Comparison of ENCODE assay signal across 9 mouse cellular contexts in genomic region chr3:127763076-127763612, GRCm38 (mm10). TPM values are rescaled to one million over a fixed set of nuclear protein-coding genes. Genes with fewer than 3 reads are reported as not detected.
DNase-seq lines count a peak whose midpoint lies in the region; ATAC-seq lines count a peak whose summit lies in the region.
"Had no signal": no experiment of that assay in that cellular context is flagged by ENCODE, and none has a peak within 500 bp of the region (broad histone marks: within the 10 kb centered on the region; RNA-seq: fewer than 3 reads in every experiment).

No protein-coding gene starts in this region.

- H3K27me3 ChIP-seq in liver, embryonic 16.5 days (ENCODE audit: control insufficient read depth, insufficient read depth, low read depth, low read length), result no peaks in the 10 kb centered on the region

- DNase-seq in B cell, adult 2 months, result peak; percentile 92 to 93
- peak; percentile 79 for DNase-seq in R1 (ENCODE audit: low read depth, low spot score)
- DNase-seq in cerebellum, postnatal 25 days, result peak; percentile 58 to 84
- DNase-seq in gastrocnemius, adult 8-10 months (ENCODE audit: low spot score in 2 of 2), result peak; percentile 29 to 45
- DNase-seq in kidney, postnatal 25 days, result peak; percentile 83 to 86
- peak; percentile 91 for DNase-seq in retina, postnatal 1 day
- DNase-seq in thymus, postnatal 36 days, result peak; percentile 77 to 80

- H3K4me3 ChIP-seq in liver, embryonic 16.5 days (ENCODE audit: low read depth, low read length), result no peak overlapping the region
- H3K4me3 ChIP-seq: heart, embryonic 13.5 days had no signal

- H3K4me1 ChIP-seq in liver, embryonic 16.5 days (ENCODE audit: control insufficient read depth, low read depth, low read length), result no peaks in the 10 kb centered on the region; the same call in 1 of the 2 replicates
- H3K4me1 ChIP-seq: heart, embryonic 13.5 days had no signal

- ATAC-seq in liver, embryonic 16.5 days (ENCODE audit: low read depth), result peak; percentile 55; the same call in 1 of the 2 replicates

- peak overlapping the region; percentile 15; the same call in 1 of the 2 replicates for H3K4me2 ChIP-seq in liver, embryonic 16.5 days (ENCODE audit: low read depth, low read length)
- H3K4me2 ChIP-seq: heart, embryonic 13.5 days had no signal

- no peaks in the 10 kb centered on the region for H3K36me3 ChIP-seq in liver, embryonic 16.5 days (ENCODE audit: control insufficient read depth, insufficient read depth)
- H3K36me3 ChIP-seq: heart, embryonic 13.5 days had no signal

- WGBS in liver, embryonic 16.5 days (ENCODE audit: insufficient replicate concordance), result 15% methylated on average over 7 of the region's 7 CpGs

- no peak overlapping the region for H3K27ac ChIP-seq in liver, embryonic 16.5 days (ENCODE audit: low read length)
- H3K27ac ChIP-seq: heart, embryonic 13.5 days had no signal

- H3K9ac ChIP-seq in liver, embryonic 16.5 days (ENCODE audit: low read depth, low read length), result no peak overlapping the region
- H3K9ac ChIP-seq: heart, embryonic 13.5 days had no signal

- H3K9me3 ChIP-seq in liver, embryonic 16.5 days (replicated peaks; ENCODE audit: control insufficient read depth, low read length), result no peaks in the 10 kb centered on the region
- H3K9me3 ChIP-seq: heart, embryonic 13.5 days had no signal

RNA-seq across cellular contexts. Expression of gene Alpk1, which starts 17.2 kb away (rescaled TPM):
- total RNA-seq in gastrocnemius, adult 8-10 months (2022), result 1 to 10 TPM in 3 of 4 experiments, under 1 TPM in 1; 0.92 to 1.8 (median 1.6) TPM
- 0.56 and 0.63 TPM in 2 replicates for polyA plus RNA-seq in liver, embryonic 16.5 days (2015; fragmentation: Nextera tagmentation; extraction: Ambion mirVana)

RNA-seq across cellular contexts. Expression of gene Tifa, which starts 26.5 kb away (rescaled TPM):
- total RNA-seq in gastrocnemius, adult 8-10 months (2022), result 1 to 10 TPM in 2 of 4 experiments, under 1 TPM in 2; 0.85 to 1.6 (median 1.0) TPM
- polyA plus RNA-seq in liver, embryonic 16.5 days (2015; fragmentation: Nextera tagmentation; extraction: Ambion mirVana), result 14.6 and 16.5 TPM in 2 replicates

Comparison
In these comparisons a context has a peak if more than half of its experiments do, and no peak if none do; other contexts are left out.
1. DNase-seq: peak in every context shown above with its lines; median percentile 92 in B cell, adult 2 months; 91 in retina, postnatal 1 day; 84 in kidney, postnatal 25 days; 79 in R1; 78 in thymus, postnatal 36 days; 71 in cerebellum, postnatal 25 days; 37 in gastrocnemius, adult 8-10 months.